Mouse (Mus musculus): ENCODE measurements at regions not wholly inside any gene's neighbourhood (a gene's known extent, or its start where the extent isn't known, plus 50 kb on each side); places are given as distances from the start of the nearest gene placed in this dataset.
A peak's percentile ranks its signal among the peaks of the same experiment; 100 is the strongest.

DNA sequence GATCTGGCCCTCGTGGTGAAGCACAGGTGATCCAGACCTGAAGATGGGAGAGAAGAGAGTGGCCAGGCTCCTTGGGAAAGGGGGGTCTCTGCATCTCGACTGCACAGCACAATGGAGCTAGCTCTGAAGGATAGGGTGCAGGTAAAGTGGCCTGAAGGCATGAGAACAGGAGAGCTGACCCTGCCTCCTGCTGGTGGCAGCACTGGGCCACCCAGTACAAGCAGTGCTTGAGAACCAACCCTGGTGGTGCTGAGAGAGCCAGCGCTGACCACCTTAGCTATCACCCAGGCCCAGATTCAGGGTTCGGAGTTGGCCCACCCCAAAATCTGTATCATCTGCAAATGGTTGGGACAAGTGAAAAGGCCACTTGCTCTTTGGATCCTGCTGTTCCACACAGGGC lies 66.2 kb downstream of the A730009L09Rik start:
- no peak overlapping the region for H3K27ac ChIP-seq
- no peak overlapping the region for H3K4me3 ChIP-seq
- no peak for DNase-seq (ENCODE audit: extremely low spot score in 1 of 2, low spot score in 2 of 2)
- no peak for TF ChIP-seq CTCF (IDR thresholded peaks at IDR 0.05)
- intact Hi-C loops (cut with DNase I), result no loop called here

GRCm38 (mm10) chr16:84583323-84583722 lies 68.4 kb downstream of the A730009L09Rik start:
- DNase-seq (ENCODE audit: extremely low spot score in 1 of 2, low spot score in 2 of 2), result no peak
- Histone ChIP-seq H3K4me3 (no peak overlapping the region), H3K27ac (no peak overlapping the region)
- no peak; the same call in none of the 2 replicates for TF ChIP-seq CTCF (IDR thresholded peaks at IDR 0.05)
- intact Hi-C loops (cut with DNase I), result no loop called here

DNA sequence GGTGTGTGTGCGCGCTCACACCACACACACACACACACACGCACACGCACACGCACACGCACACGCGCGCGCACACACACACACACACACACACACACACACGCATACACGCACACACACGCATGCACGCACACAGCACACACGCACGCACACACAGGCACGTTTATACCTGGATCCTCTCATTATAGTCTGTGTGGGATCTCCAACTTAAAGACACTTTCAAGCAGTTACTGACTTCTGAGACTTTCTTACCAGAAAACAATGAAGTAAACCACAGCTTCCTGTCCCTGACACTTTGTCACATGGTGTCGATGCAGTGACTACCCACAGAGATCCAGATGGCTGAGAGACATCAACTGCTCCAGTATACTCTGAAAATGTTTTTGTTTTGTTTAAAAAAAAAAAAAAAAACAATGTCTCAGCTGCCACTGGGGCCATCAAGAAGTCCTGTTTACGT lies 68.9 kb downstream of the A730009L09Rik start:
- no peak overlapping the region for H3K4me3 ChIP-seq
- no peak for TF ChIP-seq CTCF (IDR thresholded peaks at IDR 0.05)
- DNase-seq (ENCODE audit: extremely low spot score in 1 of 2, low spot score in 2 of 2), result no peak
- intact Hi-C loops (cut with DNase I), result no loop called here
- no peak overlapping the region for H3K27ac ChIP-seq

GRCm38 (mm10) chr16:84584724-84585399 lies 69.9 kb downstream of the A730009L09Rik start:
- intact Hi-C loops (cut with DNase I), result no loop called here
- no peak for TF ChIP-seq CTCF (IDR thresholded peaks at IDR 0.05)
- no peak for DNase-seq (ENCODE audit: extremely low spot score in 1 of 2, low spot score in 2 of 2)
- Histone ChIP-seq H3K4me3 (no peak overlapping the region), H3K27ac (no peak overlapping the region)

DNA sequence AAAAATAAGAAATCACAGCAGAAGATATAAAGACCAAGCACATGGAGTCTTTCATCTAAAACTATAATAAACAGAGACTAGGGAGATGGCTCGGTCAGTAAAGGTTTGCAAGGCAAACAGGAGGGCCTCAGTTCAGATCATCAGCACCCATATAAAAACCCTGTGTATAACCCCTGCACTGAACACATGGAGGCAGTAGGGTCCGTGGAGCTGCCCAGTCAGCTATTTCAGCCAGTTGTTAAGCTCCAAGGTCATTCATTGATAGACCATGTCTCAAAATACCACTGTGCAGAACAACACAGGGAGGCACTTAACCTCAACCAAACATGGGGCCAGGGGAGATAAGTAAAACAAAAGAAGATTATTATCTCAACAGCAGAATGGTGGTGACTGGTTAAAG lies 78.1 kb downstream of the A730009L09Rik start:
- intact Hi-C loops (cut with DNase I), result no loop called here
- Histone ChIP-seq H3K4me3 (no peak overlapping the region), H3K27ac (no peak overlapping the region)
- no peak for DNase-seq (ENCODE audit: extremely low spot score in 1 of 2, low spot score in 2 of 2)
- TF ChIP-seq CTCF (IDR thresholded peaks at IDR 0.05), result no peak

- no peak overlapping the region for H3K27ac ChIP-seq
- DNase-seq (ENCODE audit: extremely low spot score in 1 of 2, low spot score in 2 of 2), result no peak
- TF ChIP-seq CTCF (IDR thresholded peaks at IDR 0.05), result no peak
- intact Hi-C loops (cut with DNase I), result no loop called here
- no peak overlapping the region for H3K4me3 ChIP-seq
Observed at GRCm38 (mm10) chr16:84602969-84603368, 88.0 kb downstream of the A730009L09Rik start.

DNA sequence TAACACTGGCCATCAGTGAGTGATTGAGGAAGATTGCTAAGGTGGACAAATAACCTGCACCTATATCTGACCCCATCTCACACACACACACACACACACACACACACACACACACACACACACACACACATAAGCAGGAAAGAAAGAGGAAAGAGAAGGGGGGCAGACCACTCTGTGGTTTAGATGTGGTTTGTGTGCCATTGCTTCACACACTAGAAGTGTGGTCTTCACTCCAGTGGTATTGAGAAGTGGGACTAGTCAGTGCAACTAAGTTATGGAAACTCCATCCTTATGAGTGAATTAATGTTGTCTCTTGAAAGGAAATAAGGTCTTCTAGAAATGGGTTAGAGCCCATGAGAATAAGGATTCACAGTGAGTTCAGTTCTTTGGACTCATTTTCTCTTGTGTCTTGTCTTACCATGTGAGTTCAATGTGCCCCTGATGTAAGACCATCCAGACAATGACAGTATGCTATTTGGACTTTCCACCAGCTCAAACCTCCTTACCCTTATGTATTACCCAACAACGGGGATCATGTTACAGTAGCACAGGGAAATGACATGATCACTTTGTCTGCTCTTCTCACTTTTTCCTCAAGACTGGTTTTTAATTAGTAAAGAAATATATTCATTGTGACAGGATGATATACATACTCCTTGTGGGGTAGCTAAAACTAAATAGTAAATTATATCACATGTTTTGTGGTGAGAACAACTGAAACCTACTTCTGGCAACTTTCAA lies 88.7 kb downstream of the A730009L09Rik start:
- Histone ChIP-seq H3K27ac (no peak overlapping the region), H3K4me3 (no peak overlapping the region)
- intact Hi-C loops (cut with DNase I), result no loop called here
- no peak for DNase-seq (ENCODE audit: extremely low spot score in 1 of 2, low spot score in 2 of 2)
- no peak for TF ChIP-seq CTCF (IDR thresholded peaks at IDR 0.05)

DNA sequence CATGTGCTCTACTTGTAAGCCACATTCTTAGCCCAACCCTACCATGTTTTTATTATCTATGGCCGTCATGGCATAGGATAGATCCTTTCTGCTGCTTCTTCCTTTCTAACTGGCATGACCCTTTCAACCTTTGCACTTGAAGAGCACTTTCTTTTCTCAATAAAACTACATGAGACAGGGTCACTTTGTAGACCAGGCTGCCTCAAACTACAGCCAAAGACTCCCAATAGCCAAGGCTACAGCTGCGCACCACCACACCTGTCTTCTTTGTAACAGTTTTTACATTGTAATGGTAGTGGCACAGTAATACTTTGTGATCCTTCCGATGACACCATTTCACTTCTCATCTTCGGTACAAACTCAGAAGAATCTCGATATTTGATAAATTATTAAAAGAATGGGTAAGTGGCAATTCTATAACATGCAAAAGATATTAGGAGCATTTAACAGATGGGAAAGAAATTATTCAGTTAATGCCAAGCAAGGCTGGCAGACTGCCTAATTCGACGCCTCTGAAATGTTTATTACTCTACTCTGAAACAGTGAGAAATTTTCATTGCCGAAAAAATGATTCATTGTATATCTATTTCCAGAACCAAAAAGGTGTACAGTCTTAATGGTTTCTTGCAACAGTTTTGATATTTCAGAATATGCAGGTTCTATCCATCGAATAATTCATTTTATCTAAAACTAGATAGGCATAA lies 89.5 kb downstream of the A730009L09Rik start:
- TF ChIP-seq CTCF (IDR thresholded peaks at IDR 0.05), result no peak
- Histone ChIP-seq H3K27ac (no peak overlapping the region), H3K4me3 (no peak overlapping the region)
- intact Hi-C loops (cut with DNase I), result no loop called here
- peak in 1 of 2 experiments; percentile 28 for DNase-seq (ENCODE audit: extremely low spot score in 1 of 2, low spot score in 2 of 2)

- TF ChIP-seq CTCF (IDR thresholded peaks at IDR 0.05), result no peak
- H3K27ac ChIP-seq, result no peak overlapping the region
- H3K4me3 ChIP-seq, result no peak overlapping the region
- intact Hi-C loops (cut with DNase I), result loop anchor here (1.0 kb wide), 1 partner anchor 15 kb away; no protein-coding TSS in a partner anchor
- DNase-seq (ENCODE audit: extremely low spot score in 1 of 2, low spot score in 2 of 2), result no peak
Observed at GRCm38 (mm10) chr16:84606010-84606803, 91.3 kb downstream of the A730009L09Rik start.

GRCm38 (mm10) chr16:84606804-84607095 lies 91.8 kb downstream of the A730009L09Rik start:
- intact Hi-C loops (cut with DNase I), result loop anchor here (1.0 kb wide), 1 partner anchor 15 kb away; no protein-coding TSS in a partner anchor
- no peak overlapping the region for H3K4me3 ChIP-seq
- no peak overlapping the region for H3K27ac ChIP-seq
- no peak for TF ChIP-seq CTCF (IDR thresholded peaks at IDR 0.05)
- no peak for DNase-seq (ENCODE audit: extremely low spot score in 1 of 2, low spot score in 2 of 2)

DNA sequence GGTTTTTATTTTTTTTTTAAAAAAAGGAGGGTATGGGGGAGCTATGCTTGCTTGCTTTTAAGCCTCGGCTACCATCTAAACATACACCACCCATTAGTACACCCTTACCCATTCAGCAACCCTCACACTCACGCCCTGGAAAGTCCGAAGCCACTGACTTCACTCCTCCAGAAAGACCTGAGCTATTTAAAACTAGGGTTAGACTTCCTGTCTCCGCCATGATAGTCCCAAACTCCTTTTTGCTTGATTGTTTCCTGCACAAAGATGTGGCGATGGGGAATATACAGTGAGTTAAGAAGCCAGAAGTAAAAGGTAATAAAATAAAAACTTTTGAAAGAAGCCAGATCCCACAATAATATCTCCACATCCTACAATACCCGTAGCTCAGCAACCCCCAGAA lies 92.6 kb downstream of the A730009L09Rik start:
- Histone ChIP-seq H3K27ac (no peak overlapping the region), H3K4me3 (no peak overlapping the region)
- no peak for TF ChIP-seq CTCF (IDR thresholded peaks at IDR 0.05)
- DNase-seq (ENCODE audit: extremely low spot score in 1 of 2, low spot score in 2 of 2), result no peak
- intact Hi-C loops (cut with DNase I), result no loop called here
